Mouse (Mus musculus) CH12.LX (cell line): Measurements from ENCODE around the gene Mettl7b. TPM values are rescaled to one million over a fixed set of nuclear protein-coding genes. Genes with fewer than 3 reads are reported as not detected.

Experiments used
- DNase-seq: peaks from one replicate; pipeline ENCODE4 v3.0.0-alpha.2; 2013; ENCODE audit errors: extremely low read depth
- H3K27ac ChIP-seq: 2 replicates; pipeline ENCODE4 v1.5.1; 2012; ENCODE audit warnings: low read depth, mild to moderate bottlenecking, control low read depth, moderate library complexity; ENCODE audit not compliant: insufficient read depth
- H3K27me3 ChIP-seq: replicated peaks from 2 replicates; pipeline ENCODE3; 2012; ENCODE audit warnings: inconsistent platforms
- H3K36me3 ChIP-seq, 2 experiments: replicated peaks in 1 of 2; 2 replicates each; pipeline versions ENCODE3 to v1.6.1; 2012; ENCODE audit warnings: inconsistent platforms in 1 of 2, low read length in 1 of 2, mild to moderate bottlenecking in 1 of 2, mixed read lengths in 1 of 2, moderate library complexity in 1 of 2; ENCODE audit not compliant: control insufficient read depth in 1 of 2, insufficient read depth in 1 of 2
- H3K4me1 ChIP-seq, 2 experiments: 2 replicates each; pipeline ENCODE4 v1.6.1; 2012; ENCODE audit warnings: inconsistent platforms in 1 of 2, moderate library complexity in 1 of 2; ENCODE audit not compliant: insufficient read depth in 2 of 2, control insufficient read depth in 1 of 2
- H3K4me2 ChIP-seq: 2 replicates; pipeline ENCODE4 v1.6.1; 2012; ENCODE audit warnings: low read depth, mild to moderate bottlenecking, control low read depth; ENCODE audit not compliant: poor library complexity, insufficient read depth, severe bottlenecking
- H3K4me3 ChIP-seq, 3 experiments: fragments of 150-350 bp in 1 of 3; sonication (generic) in 1 of 3; replicated peaks in 1 of 3; 2 replicates each; pipeline versions ENCODE3 to v1.5.1; 2011 to 2012; ENCODE audit warnings: low read depth in 2 of 3, low read length in 2 of 3, mild to moderate bottlenecking in 2 of 3, moderate library complexity in 2 of 3, control low read depth in 1 of 3, improper control_type of control experiment in 1 of 3, inconsistent platforms in 1 of 3, mixed read lengths in 1 of 3; ENCODE audit not compliant: poor library complexity in 1 of 3
- H3K79me2 ChIP-seq: replicated peaks from 2 replicates; pipeline ENCODE4 v1.6.1; 2012; ENCODE audit warnings: mild to moderate bottlenecking, moderate library complexity; ENCODE audit not compliant: control insufficient read depth, poor library complexity, insufficient read depth, severe bottlenecking; ENCODE audit errors: extremely low read depth
- H3K9ac ChIP-seq: 2 replicates; pipeline ENCODE4 v1.6.1; 2012; ENCODE audit warnings: low read depth, mild to moderate bottlenecking, control low read depth, moderate library complexity; ENCODE audit not compliant: insufficient read depth
- H3K9me3 ChIP-seq: replicated peaks from 2 replicates; pipeline ENCODE3; 2012; ENCODE audit warnings: low read length, inconsistent platforms, mixed read lengths
- BHLHE40 ChIP-seq: IDR thresholded peaks from 2 replicates; pipeline ENCODE4 v1.6.1; 2011; ENCODE audit warnings: mild to moderate bottlenecking, low read depth, low read length, improper control_type of control experiment
- CHD1 ChIP-seq: IDR thresholded peaks from 2 replicates; pipeline ENCODE4 v1.6.1; 2012; ENCODE audit warnings: low read depth, low read length, improper control_type of control experiment, inconsistent platforms
- CHD2 ChIP-seq: IDR thresholded peaks from 2 replicates; pipeline ENCODE4 v1.6.1; 2011; ENCODE audit warnings: low read length, improper control_type of control experiment
- CTCF ChIP-seq, 2 experiments: IDR thresholded peaks in 1 of 2; conservative IDR thresholded peaks in 1 of 2; 2 replicates each; pipeline ENCODE4 v1.5.1; 2011 to 2012; ENCODE audit warnings: low read depth in 2 of 2, low read length in 2 of 2, improper control_type of control experiment in 1 of 2, inconsistent platforms in 1 of 2, mild to moderate bottlenecking in 1 of 2, moderate library complexity in 1 of 2
- E2F4 ChIP-seq: IDR thresholded peaks from 2 replicates; pipeline ENCODE4 v1.6.1; 2011; ENCODE audit warnings: low read depth, low read length, improper control_type of control experiment; ENCODE audit not compliant: insufficient replicate concordance
- EP300 ChIP-seq: IDR thresholded peaks from 2 replicates; pipeline ENCODE4 v1.6.1; 2011; ENCODE audit warnings: low read length, improper control_type of control experiment
- ETS1 ChIP-seq: conservative IDR thresholded peaks from 2 replicates; pipeline ENCODE4 v1.6.1; 2012; ENCODE audit warnings: low read depth, mild to moderate bottlenecking, inconsistent platforms, low read length, improper control_type of control experiment, moderate library complexity
- GABPA ChIP-seq: IDR thresholded peaks from 2 replicates; pipeline ENCODE4 v1.6.1; 2012; ENCODE audit warnings: low read depth, low read length, improper control_type of control experiment, inconsistent platforms; ENCODE audit not compliant: insufficient replicate concordance
- HCFC1 ChIP-seq: IDR thresholded peaks from 2 replicates; pipeline ENCODE4 v1.6.1; 2012; ENCODE audit warnings: low read depth, mild to moderate bottlenecking, inconsistent platforms, low read length, improper control_type of control experiment
- IRF4 ChIP-seq: IDR thresholded peaks from 2 replicates; pipeline ENCODE4 v1.6.1; 2014; ENCODE audit warnings: low read depth, mild to moderate bottlenecking, inconsistent platforms, low read length, improper control_type of control experiment
- JUN ChIP-seq: IDR thresholded peaks from 2 replicates; pipeline ENCODE4 v1.6.1; 2011; ENCODE audit warnings: low read depth, mild to moderate bottlenecking, low read length, improper control_type of control experiment, moderate library complexity; ENCODE audit not compliant: insufficient read depth
- MAFK ChIP-seq: IDR thresholded peaks from 2 replicates; pipeline ENCODE4 v1.6.1; 2011; ENCODE audit warnings: low read length, improper control_type of control experiment; ENCODE audit not compliant: insufficient replicate concordance
- MAX ChIP-seq: IDR thresholded peaks from 2 replicates; pipeline ENCODE4 v1.6.1; 2011; ENCODE audit warnings: low read length, improper control_type of control experiment
- MAZ ChIP-seq: IDR thresholded peaks from 2 replicates; pipeline ENCODE4 v1.6.1; 2012; ENCODE audit warnings: low read depth, mild to moderate bottlenecking, inconsistent platforms, low read length, improper control_type of control experiment, moderate library complexity
- MEF2A ChIP-seq: IDR thresholded peaks from 2 replicates; pipeline ENCODE4 v1.6.1; 2014; ENCODE audit warnings: low read depth, mild to moderate bottlenecking, inconsistent platforms, low read length, improper control_type of control experiment, borderline replicate concordance
- MXI1 ChIP-seq: IDR thresholded peaks from 2 replicates; pipeline ENCODE4 v1.6.1; 2011; ENCODE audit warnings: mild to moderate bottlenecking, low read depth, low read length, improper control_type of control experiment
- NRF1 ChIP-seq: IDR thresholded peaks from 2 replicates; pipeline ENCODE4 v1.6.1; 2014; ENCODE audit warnings: low read depth, mild to moderate bottlenecking, inconsistent platforms, low read length, improper control_type of control experiment, moderate library complexity
- PAX5 ChIP-seq: IDR thresholded peaks from 2 replicates; pipeline ENCODE4 v1.6.1; 2012; ENCODE audit warnings: low read length, inconsistent platforms, mixed read lengths
- POLR2AphosphoS2 ChIP-seq: IDR thresholded peaks from 2 replicates; pipeline ENCODE4 v1.6.1; 2011; ENCODE audit warnings: low read depth, low read length, improper control_type of control experiment
- RAD21 ChIP-seq: IDR thresholded peaks from 2 replicates; pipeline ENCODE4 v1.6.1; 2011; ENCODE audit warnings: low read depth, mild to moderate bottlenecking, low read length, improper control_type of control experiment, moderate library complexity
- SIN3A ChIP-seq: IDR thresholded peaks from 2 replicates; pipeline ENCODE4 v1.6.1; 2012; ENCODE audit warnings: low read length, improper control_type of control experiment, inconsistent platforms
- SMC3 ChIP-seq: IDR thresholded peaks from 2 replicates; pipeline ENCODE4 v1.6.1; 2011; ENCODE audit warnings: low read depth, low read length, improper control_type of control experiment
- TBP ChIP-seq: conservative IDR thresholded peaks from 2 replicates; pipeline ENCODE4 v1.6.1; 2011; ENCODE audit warnings: low read depth, low read length, improper control_type of control experiment
- TCF12 ChIP-seq: IDR thresholded peaks from 2 replicates; pipeline ENCODE4 v1.6.1; 2014; ENCODE audit warnings: low read depth, mild to moderate bottlenecking, inconsistent platforms, low read length, improper control_type of control experiment
- UBTF ChIP-seq: IDR thresholded peaks from 2 replicates; pipeline ENCODE4 v1.6.1; 2012; ENCODE audit warnings: low read depth, mild to moderate bottlenecking, inconsistent platforms, low read length, improper control_type of control experiment, moderate library complexity
- USF1 ChIP-seq: IDR thresholded peaks from 2 replicates; pipeline ENCODE4 v1.6.1; 2014; ENCODE audit warnings: low read depth, mild to moderate bottlenecking, inconsistent platforms, low read length, improper control_type of control experiment
- USF2 ChIP-seq: conservative IDR thresholded peaks from 2 replicates; pipeline ENCODE4 v1.6.1; 2011; ENCODE audit warnings: low read depth, low read length, improper control_type of control experiment
- ZKSCAN1 ChIP-seq: IDR thresholded peaks from 2 replicates; pipeline ENCODE4 v1.6.1; 2012; ENCODE audit warnings: low read depth, inconsistent platforms, low read length, improper control_type of control experiment, borderline replicate concordance
- ZMIZ1 ChIP-seq: IDR thresholded peaks from 2 replicates; pipeline ENCODE4 v1.6.1; 2012; ENCODE audit warnings: low read depth, mild to moderate bottlenecking, inconsistent platforms, low read length, improper control_type of control experiment
- dilution Hi-C: fragments of 300-500 bp; cut with MboI; formaldehyde crosslinking; loops from 2 replicates; pipeline ENCODE4 v1.14.3; 2020; ENCODE audit warnings: low sequenced_read_pairs; ENCODE audit not compliant: extremely low pct_unique_long_range_greater_than_20kb, extremely low pct_ligation_motif_present
- in situ Hi-C: fragments of 300-500 bp; cut with MboI; formaldehyde crosslinking; loops from 3 replicates; pipeline ENCODE4 v1.14.3; 2019; ENCODE audit warnings: low sequenced_read_pairs, low pct_ligation_motif_present, low pct_unique_long_range_greater_than_20kb, mixed read lengths
- polyA plus RNA-seq: library from polyadenylated mRNA; unstranded; fragments of >175 nt; gene quantifications from 2 replicates; pipeline ENCODE4 v1.2.1, GENCODE M21; 2012; ENCODE audit warnings: low read depth; ENCODE audit not compliant: insufficient read length
- total RNA-seq, 2 experiments: library from RNA; depleted of rRNA; stranded (reverse); fragments of 300-350 nt in 1 of 2; fragments of >200 nt in 1 of 2; gene quantifications; 2 replicates each; pipeline ENCODE4 v1.2.3; 2012 to 2014

The Mettl7b gene
- total and polyA plus RNA-seq, 3 experiments, result not detected

- Histone ChIP-seq H3K27ac (peak within 1 kb of the TSS; percentile 64), H3K4me2 (peak within 1 kb of the TSS; percentile 80), H3K9me3 (no peaks in the 10 kb centered on the region), H3K9ac (peak within 1 kb of the TSS; percentile 96), H3K4me3 (peak within 1 kb of the TSS; percentile 81 to 91 (median 85)), H3K36me3 (peaks cover 0 to 24% of the 10 kb centered on the region in 2 experiments), H3K4me1 (peaks cover 6 to 21% of the 10 kb centered on the region in 2 experiments), H3K27me3 (peaks cover 11% of the 10 kb centered on the region), H3K79me2 (no peaks in the 10 kb centered on the region)
- TF ChIP-seq ZMIZ1, result no peak
- TF ChIP-seq JUN, result no peak
- TF ChIP-seq CTCF (conservative IDR thresholded peaks at IDR 0.05 in 1 of 2, IDR thresholded peaks at IDR 0.05 in 1 of 2; ENCODE audit: low read depth in 2 of 2, low read length in 2 of 2), result no peak
- no peak for TF ChIP-seq POLR2AphosphoS2
- TF ChIP-seq RAD21, result no peak
- no peak for TF ChIP-seq MAX
- no peak for TF ChIP-seq IRF4
- TF ChIP-seq HCFC1, result no peak
- no peak for TF ChIP-seq NRF1
- TF ChIP-seq E2F4, result no peak
- no peak for TF ChIP-seq TBP
- no peak for TF ChIP-seq MEF2A
- TF ChIP-seq MXI1, result no peak
- no peak for TF ChIP-seq BHLHE40
- no peak for TF ChIP-seq SMC3
- TF ChIP-seq MAZ, result no peak
- TF ChIP-seq SIN3A, result no peak
- TF ChIP-seq ETS1, result no peak
- TF ChIP-seq USF1, result no peak
- no peak for TF ChIP-seq CHD1
- DNase-seq, result no peak
- in situ Hi-C loops (no loop called here), dilution Hi-C loops (no loop called here)
Observed at GRCm38 (mm10) chr10:128923935-128924334, 36.9 kb downstream of the Mettl7b start, which contains the start of gene Bloc1s1. Gene Bloc1s1, minus strand, starts transcription at chr10:128924035.

DNA sequence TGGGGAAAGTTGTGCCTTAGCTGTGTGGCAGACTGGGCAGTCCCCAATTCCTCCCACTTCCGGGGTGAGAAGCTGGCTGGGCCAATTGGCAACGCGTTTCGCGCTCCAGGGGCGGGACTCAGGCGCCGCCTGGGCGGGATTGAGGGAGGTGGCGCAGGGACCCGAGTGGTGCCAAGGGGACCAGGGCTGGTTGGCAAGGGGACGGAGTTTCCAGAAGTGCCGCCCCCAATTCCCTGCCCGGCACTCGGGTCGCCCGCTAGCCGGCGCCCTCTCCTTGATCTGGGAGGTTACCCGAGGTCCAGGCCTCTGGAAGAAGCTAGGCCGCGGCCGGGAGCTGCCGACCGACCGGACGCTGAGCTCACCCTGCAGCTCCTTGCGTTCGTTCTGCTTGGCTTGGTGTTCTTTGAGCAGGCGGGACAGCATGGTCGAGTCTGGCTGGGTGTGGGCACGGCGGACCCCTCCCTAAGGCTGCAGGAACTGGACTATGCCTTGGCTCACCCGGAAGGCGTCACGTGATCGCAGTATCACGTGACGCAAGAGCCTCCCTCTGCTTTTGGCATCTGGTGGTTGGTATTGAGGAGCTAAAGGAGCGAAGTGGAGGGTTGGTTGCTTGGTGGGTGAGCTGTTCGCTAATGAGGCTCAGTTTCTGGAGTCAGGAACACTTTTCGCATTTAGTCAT is 37.6 kb downstream of the Mettl7b start:
- Histone ChIP-seq H3K9ac (peak overlapping the region; percentile 96), H3K79me2 (no peaks in the 10 kb centered on the region), H3K4me2 (peak overlapping the region; percentile 80), H3K4me1 (peaks cover 6 to 21% of the 10 kb centered on the region in 2 experiments), H3K27ac (peak overlapping the region; percentile 64), H3K9me3 (no peaks in the 10 kb centered on the region), H3K27me3 (peaks cover 3% of the 10 kb centered on the region), H3K4me3 (peak overlapping the region; percentile 81 to 91 (median 85)), H3K36me3 (peaks cover 3 to 31% of the 10 kb centered on the region in 2 experiments)
- in situ Hi-C loops (no loop called here), dilution Hi-C loops (no loop called here)
- DNase-seq, result peak; percentile 87
- TF ChIP-seq BHLHE40, result peak; percentile 98
- no peak for TF ChIP-seq CHD1
- TF ChIP-seq JUN, result no peak
- 0 out of 4 replicates have a peak, but pooled peaks of 1 of the 2 experiments have one; percentile 8 for TF ChIP-seq CTCF (conservative IDR thresholded peaks at IDR 0.05 in 1 of 2, IDR thresholded peaks at IDR 0.05 in 1 of 2; ENCODE audit: low read depth in 2 of 2, low read length in 2 of 2)
- TF ChIP-seq PAX5, result no peak
- 0 out of 2 replicates have a peak, but pooled peaks have one; percentile 34 for TF ChIP-seq ETS1
- peak; percentile 100 for TF ChIP-seq USF2
- no peak for TF ChIP-seq GABPA
- peak; percentile 71 for TF ChIP-seq HCFC1
- no peak; the same call in 1 of the 2 replicates for TF ChIP-seq MAZ
- peak; percentile 34; the same call in 1 of the 2 replicates for TF ChIP-seq TCF12
- TF ChIP-seq MAFK, result no peak
- TF ChIP-seq E2F4, result no peak
- TF ChIP-seq MEF2A, result no peak; the same call in none of the 2 replicates
- no peak for TF ChIP-seq EP300
- TF ChIP-seq UBTF, result no peak
- no peak for TF ChIP-seq ZKSCAN1
- 0 out of 2 replicates have a peak, but pooled peaks have one; percentile 48 for TF ChIP-seq NRF1
- no peak for TF ChIP-seq RAD21
- peak; percentile 32; the same call in 1 of the 2 replicates for TF ChIP-seq CHD2
